Comparison of ENCODE assay signal across 9 mouse cellular contexts in genomic region chr10:12467544-12467943, GRCm38 (mm10).
DNase-seq lines count a peak whose midpoint lies in the region; ATAC-seq and TF ChIP-seq lines count a peak whose summit lies in the region.
"Had no signal": no experiment of that assay in that cellular context is flagged by ENCODE, and none has a peak within 500 bp of the region (broad histone marks: within the 10 kb centered on the region; RNA-seq: fewer than 3 reads in every experiment).

No protein-coding gene starts in this region.

- H3K4me3 ChIP-seq in forebrain, embryonic 13.5 days: no peak overlapping the region
- H3K4me3 ChIP-seq in forebrain, postnatal 0 days (ENCODE audit: low read depth, low read length): no peak overlapping the region
- H3K4me3 ChIP-seq in lung, embryonic 16.5 days (ENCODE audit: low read length): no peak overlapping the region
- H3K4me3 ChIP-seq: midbrain, embryonic 12.5 days had no signal

- no peak for TF ChIP-seq CTCF in forebrain, postnatal 0 days (IDR thresholded peaks at IDR 0.05; ENCODE audit: low read depth)

- WGBS in forebrain, embryonic 13.5 days: 26% methylated on average over 2 of the region's 2 CpGs
- WGBS in forebrain, postnatal 0 days: 26% methylated on average over 2 of the region's 2 CpGs
- 16% methylated on average over 2 of the region's 2 CpGs for WGBS in lung, embryonic 16.5 days

- no peak overlapping the region for H3K9ac ChIP-seq in forebrain, embryonic 13.5 days
- H3K9ac ChIP-seq in forebrain, postnatal 0 days: no peak overlapping the region
- no peak overlapping the region for H3K9ac ChIP-seq in lung, embryonic 16.5 days (ENCODE audit: low read length)
- H3K9ac ChIP-seq: midbrain, embryonic 12.5 days had no signal

- H3K27me3 ChIP-seq in forebrain, embryonic 13.5 days: no peaks in the 10 kb centered on the region
- no peaks in the 10 kb centered on the region for H3K27me3 ChIP-seq in forebrain, postnatal 0 days (ENCODE audit: insufficient read depth, low read length)
- H3K27me3 ChIP-seq in lung, embryonic 16.5 days (ENCODE audit: control insufficient read depth, insufficient read depth, low read depth, low read length): no peaks in the 10 kb centered on the region
- H3K27me3 ChIP-seq: midbrain, embryonic 12.5 days had no signal

- 0 out of 2 replicates have a peak, but pooled peaks have one; percentile 41 for ATAC-seq in forebrain, embryonic 13.5 days
- no peak for ATAC-seq in forebrain, postnatal 0 days
- ATAC-seq in lung, embryonic 16.5 days (ENCODE audit: low read depth): peak; percentile 60; the same call in 1 of the 2 replicates

- no peaks in the 10 kb centered on the region for H3K9me3 ChIP-seq in forebrain, embryonic 13.5 days (replicated peaks)
- H3K9me3 ChIP-seq in forebrain, postnatal 0 days (ENCODE audit: low read length): no peaks in the 10 kb centered on the region
- no peaks in the 10 kb centered on the region for H3K9me3 ChIP-seq in lung, embryonic 16.5 days (ENCODE audit: control insufficient read depth, low read length)
- H3K9me3 ChIP-seq: midbrain, embryonic 12.5 days had no signal

- DNase-seq in forebrain, postnatal 0 days: no peak
- peak; percentile 12 to 29 for DNase-seq in kidney, postnatal 4 days
- no peak for DNase-seq in kidney, adult 9 months
- peak; percentile 34 for DNase-seq in embryo, embryonic 9.5 days (ENCODE audit: extremely low spot score)
- no peak for DNase-seq in B cell, adult 2 months
- no peak for DNase-seq in cerebellum, adult 11-12 months

- H3K4me1 ChIP-seq in forebrain, embryonic 13.5 days: peaks cover 4% of the 10 kb centered on the region; the same call in 1 of the 2 replicates
- H3K4me1 ChIP-seq in forebrain, postnatal 0 days (ENCODE audit: insufficient read depth): no peaks in the 10 kb centered on the region
- H3K4me1 ChIP-seq in lung, embryonic 16.5 days (replicated peaks; ENCODE audit: control insufficient read depth, insufficient read depth, low read length): no peaks in the 10 kb centered on the region; the same call in 1 of the 2 replicates
- H3K4me1 ChIP-seq: midbrain, embryonic 12.5 days had no signal

- H3K27ac ChIP-seq in forebrain, embryonic 13.5 days: no peak overlapping the region
- no peak overlapping the region for H3K27ac ChIP-seq in forebrain, postnatal 0 days (ENCODE audit: low read depth, low read length)
- H3K27ac ChIP-seq in lung, embryonic 16.5 days (ENCODE audit: low read length): no peak overlapping the region
- H3K27ac ChIP-seq: midbrain, embryonic 12.5 days had no signal

- H3K36me3 ChIP-seq in forebrain, embryonic 13.5 days (ENCODE audit: poor library complexity, severe bottlenecking): no peaks in the 10 kb centered on the region
- H3K36me3 ChIP-seq in forebrain, postnatal 0 days (ENCODE audit: insufficient read depth): no peaks in the 10 kb centered on the region
- H3K36me3 ChIP-seq in lung, embryonic 16.5 days (ENCODE audit: control insufficient read depth, insufficient read depth, low read length): peaks cover 5% of the 10 kb centered on the region; the same call in 1 of the 2 replicates
- H3K36me3 ChIP-seq: midbrain, embryonic 12.5 days had no signal

- H3K4me2 ChIP-seq in forebrain, embryonic 13.5 days: no peak overlapping the region
- H3K4me2 ChIP-seq in forebrain, postnatal 0 days (ENCODE audit: low read depth): no peak overlapping the region
- H3K4me2 ChIP-seq in lung, embryonic 16.5 days (ENCODE audit: low read depth, low read length): no peak overlapping the region
- H3K4me2 ChIP-seq: midbrain, embryonic 12.5 days had no signal

Comparison
In these comparisons a context has a peak if more than half of its experiments do, and no peak if none do; other contexts are left out.
1. DNase-seq: peak in kidney, postnatal 4 days (2 of 2) and embryo, embryonic 9.5 days (single experiment); none in forebrain, postnatal 0 days (single experiment), kidney, adult 9 months (single experiment), B cell, adult 2 months (0 of 2) and cerebellum, adult 11-12 months (single experiment).